Mouse (Mus musculus) cerebral cortex, adult 2 months (tissue): Measurements from ENCODE around the gene Gxylt1.

Experiments
- WGBS: fragments of 180-500 bp; shearing (Covaris S2); methylation state at CpG from one replicate; pipeline ENCODE4 v1.1.7; 2018; 5-methylcytosine and 5-hydroxymethylcytosine counted together

Gene Gxylt1

GRCm38 (mm10) chr15:93262818-93263217, 12.2 kb downstream of the Gxylt1 start:
- WGBS = 50% methylated on average over 5 of the region's 5 CpGs

GRCm38 (mm10) chr15:93262274-93262673, 12.7 kb downstream of the Gxylt1 start:
- 85% methylated on average over 5 of the region's 5 CpGs for WGBS

GRCm38 (mm10) chr15:93259933-93260332, 15.0 kb downstream of the Gxylt1 start:
- 81% methylated on average over 8 of the region's 8 CpGs for WGBS

GRCm38 (mm10) chr15:93255295-93255694, 19.7 kb downstream of the Gxylt1 start:
- 94% methylated on average over 10 of the region's 10 CpGs for WGBS

GRCm38 (mm10) chr15:93253172-93253571, 21.8 kb downstream of the Gxylt1 start:
- WGBS = 71% methylated on average over 8 of the region's 8 CpGs

GRCm38 (mm10) chr15:93252396-93252795, 22.6 kb downstream of the Gxylt1 start:
- 53% methylated on average over 6 of the region's 6 CpGs for WGBS

GRCm38 (mm10) chr15:93251553-93252250, 23.3 kb downstream of the Gxylt1 start:
- WGBS = 58% methylated on average over 13 of the region's 13 CpGs

GRCm38 (mm10) chr15:93243202-93243601, 31.8 kb downstream of the Gxylt1 start:
- WGBS = 67% methylated on average over 10 of the region's 10 CpGs

GRCm38 (mm10) chr15:93236456-93236855, 38.5 kb downstream of the Gxylt1 start:
- 73% methylated on average over 10 of the region's 10 CpGs for WGBS

GRCm38 (mm10) chr15:93229028-93229427, 46.0 kb downstream of the Gxylt1 start:
- WGBS = 89% methylated on average over 11 of the region's 11 CpGs

- 95% methylated on average over 10 of the region's 10 CpGs for WGBS
These were observed 46.6 kb downstream of the Gxylt1 start for GRCm38 (mm10) chr15:93228375-93228774.

- WGBS = 24% methylated on average over 6 of the region's 6 CpGs
These were observed 47.3 kb downstream of the Gxylt1 start for GRCm38 (mm10) chr15:93227764-93228079.

- WGBS = 82% methylated on average over 10 of the region's 10 CpGs
These were observed 47.8 kb downstream of the Gxylt1 start for GRCm38 (mm10) chr15:93226930-93227763.

GRCm38 (mm10) chr15:93222475-93222874, 52.5 kb downstream of the Gxylt1 start:
- 65% methylated on average over 7 of the region's 7 CpGs for WGBS

GRCm38 (mm10) chr15:93212617-93213016, 62.4 kb downstream of the Gxylt1 start:
- 92% methylated on average over 9 of the region's 9 CpGs for WGBS

- WGBS = 65% methylated on average over 1 of the region's 1 CpGs
These were observed 70.1 kb downstream of the Gxylt1 start for GRCm38 (mm10) chr15:93204861-93205260.

- 74% methylated on average over 5 of the region's 5 CpGs for WGBS
These were observed 73.0 kb downstream of the Gxylt1 start for GRCm38 (mm10) chr15:93201956-93202355.

- WGBS = 64% methylated on average over 12 of the region's 12 CpGs
These were observed 83.4 kb downstream of the Gxylt1 start for GRCm38 (mm10) chr15:93191387-93192145.
